Mouse (Mus musculus): ENCODE measurements around the gene Eif2b3. TPM values are rescaled to one million over a fixed set of nuclear protein-coding genes. Genes with fewer than 3 reads are reported as not detected.

Eif2b3 gene
- polyA plus RNA-seq, 1 experiment = 26.1 TPM

DNA sequence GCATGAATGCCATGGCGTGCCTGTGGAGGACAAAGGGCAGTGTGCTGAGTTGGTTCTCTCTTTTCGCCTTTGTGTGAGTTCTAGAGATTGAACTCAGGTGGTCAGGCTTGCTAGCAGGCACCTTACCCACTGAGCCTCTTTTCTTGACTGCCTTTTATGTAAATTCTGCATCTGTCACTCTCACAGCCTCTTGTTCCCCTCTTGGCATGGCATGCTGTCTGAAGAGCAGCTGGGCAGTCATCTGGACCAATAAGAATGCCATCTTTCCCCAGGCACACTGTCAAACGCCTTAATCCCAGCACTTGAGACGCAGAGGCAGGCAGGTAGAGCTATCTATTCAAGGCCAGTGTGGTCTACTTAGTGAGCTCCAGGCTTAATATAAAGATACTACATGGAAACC, 34.8 kb downstream of the Eif2b3 start:
- H3K27ac ChIP-seq (ENCODE audit: insufficient read depth, low read length) = no peak overlapping the region
- WGBS = 51% methylated on average over 4 of the region's 4 CpGs
- TF ChIP-seq CTCF (IDR thresholded peaks at IDR 0.05; ENCODE audit: borderline replicate concordance, insufficient read depth, low read depth, low read length) = no peak
- TF ChIP-seq POLR2A (IDR thresholded peaks at IDR 0.05; ENCODE audit: borderline replicate concordance, insufficient read depth, low read length) = no peak
- H3K4me1 ChIP-seq (ENCODE audit: control insufficient read depth, insufficient read depth, low read length) = no peaks in the 10 kb centered on the region
- no peak overlapping the region for H3K4me3 ChIP-seq (replicated peaks; ENCODE audit: insufficient read depth, low read depth, low read length)
- no peaks in the 10 kb centered on the region for H3K27me3 ChIP-seq (ENCODE audit: control insufficient read depth, insufficient read depth, low read length)
- no peak for DNase-seq

DNA sequence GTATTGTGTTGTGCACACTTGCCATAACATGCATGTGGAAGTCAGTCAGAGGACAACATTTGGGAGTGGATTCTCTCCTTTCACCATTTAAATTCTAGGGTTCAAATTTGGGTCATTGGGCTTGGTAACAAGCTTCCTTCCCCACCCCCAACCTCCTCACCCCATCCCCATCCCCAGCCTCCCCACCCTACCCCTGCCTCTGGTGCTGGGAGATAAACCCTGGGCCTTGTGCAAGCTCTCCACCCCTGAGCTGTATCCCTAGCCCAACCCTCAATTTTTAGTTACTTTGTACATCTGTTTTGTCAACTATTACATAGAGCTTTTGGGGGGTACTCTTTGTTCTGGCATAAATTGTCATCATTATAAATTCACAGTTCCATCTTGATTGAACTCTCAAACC, 36.9 kb downstream of the Eif2b3 start:
- H3K27ac ChIP-seq (ENCODE audit: insufficient read depth, low read length) = no peak overlapping the region
- no peak overlapping the region for H3K4me3 ChIP-seq (replicated peaks; ENCODE audit: insufficient read depth, low read depth, low read length)
- no peaks in the 10 kb centered on the region for H3K4me1 ChIP-seq (ENCODE audit: control insufficient read depth, insufficient read depth, low read length)
- TF ChIP-seq POLR2A (IDR thresholded peaks at IDR 0.05; ENCODE audit: borderline replicate concordance, insufficient read depth, low read length) (no peak), CTCF (IDR thresholded peaks at IDR 0.05; ENCODE audit: borderline replicate concordance, insufficient read depth, low read depth, low read length) (no peak)
- no peak for DNase-seq
- H3K27me3 ChIP-seq (ENCODE audit: control insufficient read depth, insufficient read depth, low read length) = no peaks in the 10 kb centered on the region

DNA sequence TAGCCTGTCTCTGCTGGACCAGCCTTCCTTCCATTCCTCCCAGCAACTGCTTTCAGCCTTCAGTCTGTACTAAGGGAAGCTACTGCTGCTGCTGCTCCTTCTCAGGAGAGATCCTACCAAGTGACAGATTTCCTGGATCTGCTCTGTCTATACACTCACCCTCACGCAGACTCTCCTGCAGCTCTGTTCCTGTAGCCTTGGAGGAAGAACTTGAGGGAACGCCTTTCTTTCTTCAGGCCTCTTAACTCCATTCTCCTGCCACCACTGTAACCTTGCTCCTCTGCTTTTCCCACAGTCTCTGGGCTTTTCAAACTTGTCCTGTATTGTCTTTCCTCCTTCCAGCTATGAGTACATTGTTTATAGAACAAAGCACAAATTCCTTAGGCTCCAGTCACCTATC, 37.3 kb downstream of the Eif2b3 start:
- TF ChIP-seq POLR2A (IDR thresholded peaks at IDR 0.05; ENCODE audit: borderline replicate concordance, insufficient read depth, low read length) = no peak
- TF ChIP-seq CTCF (IDR thresholded peaks at IDR 0.05; ENCODE audit: borderline replicate concordance, insufficient read depth, low read depth, low read length) = no peak
- no peak overlapping the region for H3K27ac ChIP-seq (ENCODE audit: insufficient read depth, low read length)
- DNase-seq = no peak
- H3K4me1 ChIP-seq (ENCODE audit: control insufficient read depth, insufficient read depth, low read length) = no peaks in the 10 kb centered on the region
- no peaks in the 10 kb centered on the region for H3K27me3 ChIP-seq (ENCODE audit: control insufficient read depth, insufficient read depth, low read length)
- 89% methylated on average over 2 of the region's 2 CpGs for WGBS
- no peak overlapping the region for H3K4me3 ChIP-seq (replicated peaks; ENCODE audit: insufficient read depth, low read depth, low read length)

GRCm38 (mm10) chr4:117058512-117058911, 39.3 kb downstream of the Eif2b3 start:
- DNase-seq = no peak
- WGBS = 92% methylated on average over 4 of the region's 4 CpGs
- Histone ChIP-seq H3K27me3 (ENCODE audit: control insufficient read depth, insufficient read depth, low read length) (no peaks in the 10 kb centered on the region), H3K4me1 (ENCODE audit: control insufficient read depth, insufficient read depth, low read length) (no peaks in the 10 kb centered on the region; the same call in 1 of the 2 replicates), H3K4me3 (replicated peaks; ENCODE audit: insufficient read depth, low read depth, low read length) (no peak overlapping the region), H3K27ac (ENCODE audit: insufficient read depth, low read length) (no peak overlapping the region)
- TF ChIP-seq POLR2A (IDR thresholded peaks at IDR 0.05; ENCODE audit: borderline replicate concordance, insufficient read depth, low read length) (no peak), CTCF (IDR thresholded peaks at IDR 0.05; ENCODE audit: borderline replicate concordance, insufficient read depth, low read depth, low read length) (no peak)

DNA sequence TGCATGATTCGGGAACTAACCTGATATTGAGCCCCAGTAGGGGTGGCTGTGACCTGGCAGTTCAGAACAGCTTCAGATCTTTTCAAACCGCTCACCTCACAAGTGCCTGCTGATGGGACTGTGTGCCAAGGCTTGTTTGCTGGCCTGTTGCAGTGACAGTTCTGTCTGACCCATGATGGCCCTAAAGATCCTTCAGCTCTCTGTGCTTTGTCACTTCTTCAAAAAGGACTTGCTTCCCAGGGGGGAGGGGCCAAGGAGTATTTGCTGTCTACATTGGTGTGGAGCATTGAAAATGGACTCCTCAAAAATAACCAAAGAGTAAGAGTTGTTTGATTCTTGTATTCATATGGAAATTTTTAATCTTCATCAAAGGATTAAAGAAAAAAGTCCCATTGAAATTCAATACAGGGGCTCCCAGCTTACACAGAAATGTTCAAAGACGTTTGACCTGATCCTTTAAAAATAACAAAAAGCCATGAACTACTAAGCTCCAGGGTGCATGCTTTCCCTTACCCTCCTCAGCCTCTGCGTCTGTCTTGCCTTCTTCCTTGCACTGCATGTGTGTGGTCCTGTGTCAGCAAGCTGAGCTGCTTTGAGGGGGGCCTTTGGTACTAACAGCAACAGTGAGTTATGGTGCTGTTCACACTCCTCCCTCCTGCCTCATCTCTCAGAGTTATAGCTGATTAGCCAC, 43.6 kb downstream of the Eif2b3 start:
- Histone ChIP-seq H3K4me3 (replicated peaks; ENCODE audit: insufficient read depth, low read depth, low read length) (no peak overlapping the region), H3K27me3 (ENCODE audit: control insufficient read depth, insufficient read depth, low read length) (no peaks in the 10 kb centered on the region), H3K4me1 (ENCODE audit: control insufficient read depth, insufficient read depth, low read length) (no peaks in the 10 kb centered on the region; the same call in 1 of the 2 replicates), H3K27ac (ENCODE audit: insufficient read depth, low read length) (no peak overlapping the region)
- DNase-seq = no peak
- TF ChIP-seq CTCF (IDR thresholded peaks at IDR 0.05; ENCODE audit: borderline replicate concordance, insufficient read depth, low read depth, low read length) = no peak
- WGBS = 38% methylated on average over 4 of the region's 4 CpGs

GRCm38 (mm10) chr4:117068035-117068434, 48.8 kb downstream of the Eif2b3 start:
- Histone ChIP-seq H3K27me3 (ENCODE audit: control insufficient read depth, insufficient read depth, low read length) (no peaks in the 10 kb centered on the region), H3K4me3 (replicated peaks; ENCODE audit: insufficient read depth, low read depth, low read length) (no peak overlapping the region), H3K27ac (ENCODE audit: insufficient read depth, low read length) (no peak overlapping the region), H3K4me1 (ENCODE audit: control insufficient read depth, insufficient read depth, low read length) (no peaks in the 10 kb centered on the region)
- DNase-seq = no peak
- TF ChIP-seq POLR2A (IDR thresholded peaks at IDR 0.05; ENCODE audit: borderline replicate concordance, insufficient read depth, low read length) = no peak
- no peak for TF ChIP-seq CTCF (IDR thresholded peaks at IDR 0.05; ENCODE audit: borderline replicate concordance, insufficient read depth, low read depth, low read length)
- WGBS = 53% methylated on average over 7 of the region's 7 CpGs

- no peak overlapping the region for H3K4me3 ChIP-seq (replicated peaks; ENCODE audit: insufficient read depth, low read depth, low read length)
- TF ChIP-seq CTCF (IDR thresholded peaks at IDR 0.05; ENCODE audit: borderline replicate concordance, insufficient read depth, low read depth, low read length) = no peak
- TF ChIP-seq POLR2A (IDR thresholded peaks at IDR 0.05; ENCODE audit: borderline replicate concordance, insufficient read depth, low read length) = no peak
- H3K27ac ChIP-seq (ENCODE audit: insufficient read depth, low read length) = no peak overlapping the region
- H3K27me3 ChIP-seq (ENCODE audit: control insufficient read depth, insufficient read depth, low read length) = no peaks in the 10 kb centered on the region
- WGBS = 93% methylated on average over 1 of the region's 1 CpGs
- DNase-seq = no peak
- H3K4me1 ChIP-seq (ENCODE audit: control insufficient read depth, insufficient read depth, low read length) = no peaks in the 10 kb centered on the region
Measured at GRCm38 (mm10) chr4:117069647-117070046, 50.4 kb downstream of the Eif2b3 start.

- Histone ChIP-seq H3K4me1 (ENCODE audit: control insufficient read depth, insufficient read depth, low read length) (no peaks in the 10 kb centered on the region), H3K4me3 (replicated peaks; ENCODE audit: insufficient read depth, low read depth, low read length) (no peak overlapping the region), H3K27ac (ENCODE audit: insufficient read depth, low read length) (no peak overlapping the region), H3K27me3 (ENCODE audit: control insufficient read depth, insufficient read depth, low read length) (no peaks in the 10 kb centered on the region)
- DNase-seq = no peak
- TF ChIP-seq POLR2A (IDR thresholded peaks at IDR 0.05; ENCODE audit: borderline replicate concordance, insufficient read depth, low read length) (no peak), CTCF (IDR thresholded peaks at IDR 0.05; ENCODE audit: borderline replicate concordance, insufficient read depth, low read depth, low read length) (no peak)
- 92% methylated on average over 4 of the region's 4 CpGs for WGBS
Measured at GRCm38 (mm10) chr4:117070624-117071023, 51.4 kb downstream of the Eif2b3 start.

Data from cerebellum, adult 2 months (tissue).